8 mouse cellular contexts compared by ENCODE assay signal in the genomic region with DNA sequence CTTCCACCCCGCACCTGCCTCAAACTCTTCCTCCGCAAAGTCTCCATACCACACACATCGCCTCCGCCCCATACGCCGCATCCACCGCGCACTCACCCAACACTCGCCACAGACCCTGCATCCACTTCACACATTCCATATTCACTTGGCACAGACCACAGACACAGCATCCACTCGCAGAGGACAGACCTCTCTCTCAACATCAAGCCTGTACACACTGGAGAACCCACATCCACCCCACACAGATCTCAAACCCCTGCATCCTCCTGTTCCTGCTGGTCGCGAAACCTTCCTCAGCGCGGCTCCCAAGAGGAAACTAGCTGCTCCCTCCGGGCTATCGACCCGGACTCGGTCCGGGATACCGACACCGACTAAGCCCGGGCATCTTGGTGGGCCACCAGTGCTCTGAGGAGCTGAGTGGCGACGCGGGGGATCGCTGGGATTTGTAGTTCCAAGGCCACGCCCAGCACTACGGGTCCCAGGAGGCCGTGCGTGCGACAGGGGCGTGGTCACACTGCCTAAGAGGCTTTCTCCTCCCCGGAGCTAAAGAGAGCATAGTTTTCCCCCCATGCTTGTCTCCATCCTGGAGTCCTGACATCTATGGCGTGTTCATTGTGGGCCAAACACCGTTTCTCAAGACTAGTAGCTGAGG. TPM values are rescaled to one million over a fixed set of nuclear protein-coding genes. Genes with fewer than 3 reads are reported as not detected.
DNase-seq lines count a peak whose midpoint lies in the region; ATAC-seq and TF ChIP-seq lines count a peak whose summit lies in the region.

No protein-coding gene starts in this region.

- ATAC-seq in forebrain, postnatal 0 days, result peak; percentile 99
- ATAC-seq in neutrophil, adult 5-6 weeks (ENCODE audit: extremely low read depth, insufficient number of reproducible peaks, low FRiP score, poor library complexity, severe bottlenecking), result peak; percentile 96

- H3K36me3 ChIP-seq in forebrain, postnatal 0 days (ENCODE audit: insufficient read depth), result no peaks in the 10 kb centered on the region

- peaks cover 5% of the 10 kb centered on the region; the same call in 1 of the 2 replicates for H3K4me1 ChIP-seq in cerebellum, adult 2 months (ENCODE audit: control insufficient read depth, insufficient read depth, low read length)
- no peaks in the 10 kb centered on the region for H3K4me1 ChIP-seq in forebrain, postnatal 0 days (ENCODE audit: insufficient read depth)
- H3K4me1 ChIP-seq in lung, adult 2 months (ENCODE audit: control insufficient read depth, insufficient read depth, low read length), result 0 out of 2 replicates have a peak, but pooled peaks cover 5% of the 10 kb centered on the region

- peak overlapping the region; percentile 60 for H3K9ac ChIP-seq in forebrain, postnatal 0 days

- peak; percentile 83 for DNase-seq in MEL-GATA-1-ER (ENCODE audit: extremely low read depth, low read depth)
- peak; percentile 91 to 93 for DNase-seq in cerebellum, adult 2 months
- peak; percentile 96 for DNase-seq in forebrain, postnatal 0 days
- peak; percentile 89 for DNase-seq in heart, postnatal 4 days
- DNase-seq in layer of hippocampus, adult 2 months (ENCODE audit: low spot score in 2 of 2), result peak; percentile 92 to 95
- DNase-seq in lung, adult 2 months, result peak; percentile 88
- DNase-seq in testis, postnatal 14 days (ENCODE audit: low spot score), result peak; percentile 88

- no peaks in the 10 kb centered on the region for H3K9me3 ChIP-seq in forebrain, postnatal 0 days (ENCODE audit: low read length)

- TF ChIP-seq POLR2A in cerebellum, adult 2 months (IDR thresholded peaks at IDR 0.05; ENCODE audit: borderline replicate concordance, insufficient read depth, low read length), result peak; percentile 75; the same call in 1 of the 2 replicates
- TF ChIP-seq POLR2A in lung, adult 2 months (IDR thresholded peaks at IDR 0.05; ENCODE audit: borderline replicate concordance, extremely low read depth, low read depth, low read length), result peak; percentile 63; the same call in 1 of the 2 replicates

- H3K27me3 ChIP-seq in cerebellum, adult 2 months (ENCODE audit: control insufficient read depth, insufficient read depth, low read length), result no peaks in the 10 kb centered on the region
- H3K27me3 ChIP-seq in forebrain, postnatal 0 days (ENCODE audit: insufficient read depth, low read length), result no peaks in the 10 kb centered on the region

- peak overlapping the region; percentile 98 for H3K4me3 ChIP-seq in cerebellum, adult 2 months (replicated peaks; ENCODE audit: insufficient read depth, low read depth, low read length)
- H3K4me3 ChIP-seq in forebrain, postnatal 0 days (ENCODE audit: low read depth, low read length), result peak overlapping the region; percentile 62
- H3K4me3 ChIP-seq in layer of hippocampus, adult 2 months, result peak overlapping the region; percentile 67
- H3K4me3 ChIP-seq in lung, adult 2 months (replicated peaks; ENCODE audit: extremely low read depth, low read depth, low read length), result peak overlapping the region; percentile 83

- under 1% methylated on average over 35 of the region's 35 CpGs for WGBS in cerebellum, adult 2 months
- 1% methylated on average over 35 of the region's 35 CpGs for WGBS in forebrain, postnatal 0 days
- WGBS in lung, adult 2 months, result under 1% methylated on average over 35 of the region's 35 CpGs

- TF ChIP-seq CTCF in cerebellum, adult 2 months (IDR thresholded peaks at IDR 0.05; ENCODE audit: borderline replicate concordance, insufficient read depth, low read depth, low read length), result no peak
- TF ChIP-seq CTCF in forebrain, postnatal 0 days (IDR thresholded peaks at IDR 0.05; ENCODE audit: low read depth), result peak; percentile 44
- TF ChIP-seq CTCF in layer of hippocampus, adult 2 months (conservative IDR thresholded peaks at IDR 0.05), result peak; percentile 57
- no peak for TF ChIP-seq CTCF in lung, adult 2 months (IDR thresholded peaks at IDR 0.05; ENCODE audit: insufficient read depth, low read length)

- peak overlapping the region; percentile 76 for H3K4me2 ChIP-seq in forebrain, postnatal 0 days (ENCODE audit: low read depth)

- peak overlapping the region; percentile 57; the same call in 1 of the 2 replicates for H3K27ac ChIP-seq in cerebellum, adult 2 months (ENCODE audit: insufficient read depth, low read length)
- peak overlapping the region; percentile 37 for H3K27ac ChIP-seq in forebrain, postnatal 0 days (ENCODE audit: low read depth, low read length)
- peak overlapping the region; percentile 92 for H3K27ac ChIP-seq in layer of hippocampus, adult 2 months

RNA-seq across cellular contexts. Expression of a gene that starts 5.9 kb away (rescaled TPM):
- 6.8 and 7.7 TPM in 2 replicates for polyA plus RNA-seq in cerebellum, adult 2 months (2012; rRNA removed)
- total RNA-seq in forebrain, postnatal 0 days (2014; rRNA removed), result 13.2 and 15.2 TPM in 2 replicates
- 7.8 and 8.2 TPM in 2 replicates for polyA plus RNA-seq in forebrain, postnatal 0 days (2015; fragmentation: Nextera tagmentation; extraction: Ambion mirVana)
- total RNA-seq in heart, postnatal 4 days (2021), result 1 to 10 TPM; 4.0 to 5.1 TPM
- total RNA-seq in layer of hippocampus, adult 2 months (2021), result 1 to 10 TPM; 5.8 to 7.9 TPM
- polyA plus RNA-seq in lung, adult 2 months (2012; rRNA removed), result 3.5 TPM in 2 replicates
- 6.1 and 6.8 TPM in 2 replicates for total RNA-seq in neutrophil, adult 5-6 weeks (2017)

RNA-seq across cellular contexts. Expression of a gene that starts 18.9 kb away (rescaled TPM):
- 27.9 and 29.1 TPM in 2 replicates for polyA plus RNA-seq in cerebellum, adult 2 months (2012; rRNA removed)
- total RNA-seq in forebrain, postnatal 0 days (2014; rRNA removed), result 18.9 and 29.5 TPM in 2 replicates
- 1.9 and 3.0 TPM in 2 replicates for polyA plus RNA-seq in forebrain, postnatal 0 days (2015; fragmentation: Nextera tagmentation; extraction: Ambion mirVana)
- total RNA-seq in heart, postnatal 4 days (2021), result 10 to 100 TPM; 39.7 to 42.3 TPM
- 10 to 100 TPM; 52.9 to 59.5 TPM for total RNA-seq in layer of hippocampus, adult 2 months (2021)
- 16.5 and 20.1 TPM in 2 replicates for polyA plus RNA-seq in lung, adult 2 months (2012; rRNA removed)
- total RNA-seq in neutrophil, adult 5-6 weeks (2017), result 33.4 and 35.9 TPM in 2 replicates

Comparison
In these comparisons a context has a peak if more than half of its experiments do, and no peak if none do; other contexts are left out.
1. Peak in every context shown above with its lines: DNase-seq, ATAC-seq, H3K4me3 ChIP-seq and H3K27ac ChIP-seq.
2. H3K27ac ChIP-seq: peak in every context shown above with its lines; median percentile 92 in layer of hippocampus, adult 2 months; 57 in cerebellum, adult 2 months; 37 in forebrain, postnatal 0 days.
3. CTCF ChIP-seq: peak in forebrain, postnatal 0 days (single experiment) and layer of hippocampus, adult 2 months (single experiment); none in cerebellum, adult 2 months (single experiment) and lung, adult 2 months (single experiment).